Mouse (Mus musculus): Measurements from ENCODE around the gene Dab1. TPM values are rescaled to one million over a fixed set of nuclear protein-coding genes. Genes with fewer than 3 reads are reported as not detected.

Dab1 gene
- total RNA-seq, 2 experiments from 2014 or later, result 0.21 TPM; not detected in 1

DNA sequence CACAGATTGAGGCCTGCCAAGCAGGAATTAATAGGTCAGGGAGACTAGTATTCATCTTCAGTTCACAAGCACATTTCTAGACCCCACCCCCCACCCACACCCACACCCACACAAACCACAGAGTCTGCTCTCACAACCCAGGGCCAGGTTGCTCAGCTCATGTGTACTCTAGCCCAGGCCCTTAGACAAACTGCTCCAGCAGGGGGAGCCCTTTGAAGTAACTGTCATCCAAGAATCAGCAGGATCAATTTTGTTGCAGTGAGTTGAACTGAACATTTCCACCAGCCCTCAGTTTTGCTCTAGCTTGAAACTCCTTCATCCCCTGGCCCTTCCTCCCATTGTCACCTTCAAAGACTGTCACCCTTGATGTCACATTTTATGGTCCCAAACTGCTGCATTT is 1046.4 kb downstream of the Dab1 start:
- intact Hi-C loops (cut with DNase I; ENCODE audit: low total_unique reads), result loop anchor here (5.0 kb wide), 1 partner anchor 227 kb away; no protein-coding TSS in a partner anchor
- DNase-seq, result peak; percentile 25

GRCm38 (mm10) chr4:104666831-104667551 is 1047.8 kb downstream of the Dab1 start:
- intact Hi-C loops (cut with DNase I; ENCODE audit: low total_unique reads), result loop anchor here (5.0 kb wide), 1 partner anchor 225 kb away; no protein-coding TSS in a partner anchor
- DNase-seq, result no peak

DNA sequence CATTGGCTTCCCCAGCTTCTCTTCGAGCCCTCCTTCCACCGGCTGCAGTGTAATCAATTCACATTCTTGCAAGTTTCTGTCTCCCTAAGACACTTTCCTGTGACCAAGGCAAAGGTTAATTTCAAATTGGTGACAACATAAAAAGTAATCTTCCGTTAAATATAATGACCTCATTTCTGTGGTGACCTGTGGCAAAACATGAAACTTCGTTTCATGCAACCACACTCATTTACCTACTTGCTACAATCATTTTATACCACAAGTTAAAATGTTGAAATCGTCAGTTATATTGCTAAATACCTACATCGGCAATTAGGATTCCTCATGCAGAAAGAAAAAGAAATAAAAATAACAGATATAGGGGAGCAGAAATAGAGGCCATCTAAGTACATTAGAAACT is 1048.9 kb downstream of the Dab1 start:
- intact Hi-C loops (cut with DNase I; ENCODE audit: low total_unique reads), result loop anchor here (5.0 kb wide), 1 partner anchor 224 kb away; no protein-coding TSS in a partner anchor
- no peak for DNase-seq

DNA sequence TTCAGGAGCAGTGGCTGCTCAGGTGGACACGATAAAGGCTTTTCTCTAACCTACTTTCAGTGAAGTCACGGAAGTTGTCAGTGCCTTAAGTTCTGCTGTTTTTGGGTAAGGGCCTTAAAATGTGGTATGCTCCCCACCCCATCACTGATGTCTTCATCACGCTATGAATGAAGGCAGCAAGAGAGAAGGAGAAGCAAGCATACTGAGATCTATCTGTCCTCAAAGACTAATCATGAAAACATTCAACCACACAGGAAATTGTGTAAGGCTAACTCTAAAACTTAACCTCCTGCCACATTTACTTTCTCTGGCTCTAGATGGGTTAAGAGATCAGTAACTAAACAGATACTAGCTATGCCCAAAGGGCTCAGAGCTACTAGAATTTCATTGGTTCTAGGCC is 1050.2 kb downstream of the Dab1 start:
- intact Hi-C loops (cut with DNase I; ENCODE audit: low total_unique reads), result loop anchor here (5.0 kb wide), 1 partner anchor 223 kb away; no protein-coding TSS in a partner anchor
- no peak for DNase-seq

DNA sequence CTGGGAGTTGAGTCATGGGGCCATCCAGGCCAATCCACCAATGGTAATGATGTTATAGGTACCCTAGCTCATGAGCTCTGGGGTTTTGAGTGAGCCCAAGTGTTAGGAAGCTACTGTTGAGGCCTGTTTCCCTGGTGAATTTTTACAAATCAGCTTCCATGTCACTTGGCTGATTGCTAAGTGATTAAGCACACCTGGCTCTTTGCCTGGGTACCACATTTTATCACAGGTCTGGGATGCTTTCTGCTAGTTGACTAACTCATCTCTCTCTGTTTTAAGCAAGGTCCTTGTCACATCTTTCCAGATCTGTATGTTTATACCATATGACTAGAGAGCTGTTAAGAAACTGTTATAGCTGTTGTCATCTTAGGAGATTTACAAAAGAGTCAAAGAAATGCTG is 1051.6 kb downstream of the Dab1 start:
- intact Hi-C loops (cut with DNase I; ENCODE audit: low total_unique reads), result no loop called here
- no peak for DNase-seq

- no peak for DNase-seq
- intact Hi-C loops (cut with DNase I; ENCODE audit: low total_unique reads), result no loop called here
These were observed 1054.2 kb downstream of the Dab1 start for GRCm38 (mm10) chr4:104673317-104673716.

DNA sequence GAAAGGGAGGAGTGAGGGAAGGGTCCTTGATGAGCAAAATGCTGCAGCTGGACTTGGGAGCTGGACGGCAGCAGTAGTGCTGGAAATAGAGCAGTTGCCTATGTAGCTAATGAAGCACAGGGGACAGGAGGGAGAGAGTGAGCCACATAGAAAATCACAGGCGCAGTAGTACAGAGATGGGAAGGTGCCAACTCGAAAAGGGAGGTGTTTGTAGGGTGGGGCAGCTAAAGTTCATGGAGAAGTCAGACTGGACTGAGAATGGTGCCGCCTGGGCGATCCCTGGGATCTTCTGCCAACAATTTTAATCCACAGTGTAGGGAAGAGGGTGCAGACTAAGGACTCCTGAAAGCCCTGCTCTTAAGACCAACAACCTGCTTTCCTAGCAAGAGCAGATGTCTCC is 1055.5 kb downstream of the Dab1 start:
- DNase-seq, result no peak
- intact Hi-C loops (cut with DNase I; ENCODE audit: low total_unique reads), result no loop called here

GRCm38 (mm10) chr4:104678234-104678633 is 1059.1 kb downstream of the Dab1 start:
- intact Hi-C loops (cut with DNase I; ENCODE audit: low total_unique reads), result no loop called here
- DNase-seq, result no peak

GRCm38 (mm10) chr4:104680475-104680874 is 1061.3 kb downstream of the Dab1 start:
- no peak for DNase-seq
- intact Hi-C loops (cut with DNase I; ENCODE audit: low total_unique reads), result no loop called here

GRCm38 (mm10) chr4:104686137-104686809 is 1067.1 kb downstream of the Dab1 start:
- intact Hi-C loops (cut with DNase I; ENCODE audit: low total_unique reads), result no loop called here
- DNase-seq, result no peak

- intact Hi-C loops (cut with DNase I; ENCODE audit: low total_unique reads), result no loop called here
- DNase-seq, result no peak
These were observed 1069.9 kb downstream of the Dab1 start for GRCm38 (mm10) chr4:104689047-104689446.

GRCm38 (mm10) chr4:104691026-104691425 is 1071.9 kb downstream of the Dab1 start:
- no peak for DNase-seq
- intact Hi-C loops (cut with DNase I; ENCODE audit: low total_unique reads), result no loop called here

- intact Hi-C loops (cut with DNase I; ENCODE audit: low total_unique reads), result no loop called here
- DNase-seq, result no peak
These were observed 1075.0 kb downstream of the Dab1 start for GRCm38 (mm10) chr4:104694188-104694587.

DNA sequence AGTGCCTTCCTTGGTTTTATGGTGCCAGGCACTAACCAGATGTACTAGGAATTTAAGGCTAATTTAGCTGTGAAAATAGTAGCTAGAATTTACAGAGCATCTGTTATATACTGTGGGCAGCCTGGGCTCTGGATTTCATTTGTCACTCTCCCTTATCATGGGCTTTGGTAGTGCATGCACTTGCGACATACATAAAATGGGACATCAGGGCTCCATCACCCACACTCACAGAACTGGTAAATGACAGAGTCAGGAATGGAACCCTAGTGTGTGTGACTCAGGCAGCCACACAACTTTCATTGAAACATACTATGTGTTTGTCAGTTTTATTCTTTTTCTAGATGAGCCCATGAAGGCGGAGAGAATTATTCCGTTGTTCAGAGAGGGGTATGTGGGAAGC is 1077.4 kb downstream of the Dab1 start:
- intact Hi-C loops (cut with DNase I; ENCODE audit: low total_unique reads), result no loop called here
- DNase-seq, result no peak

DNA sequence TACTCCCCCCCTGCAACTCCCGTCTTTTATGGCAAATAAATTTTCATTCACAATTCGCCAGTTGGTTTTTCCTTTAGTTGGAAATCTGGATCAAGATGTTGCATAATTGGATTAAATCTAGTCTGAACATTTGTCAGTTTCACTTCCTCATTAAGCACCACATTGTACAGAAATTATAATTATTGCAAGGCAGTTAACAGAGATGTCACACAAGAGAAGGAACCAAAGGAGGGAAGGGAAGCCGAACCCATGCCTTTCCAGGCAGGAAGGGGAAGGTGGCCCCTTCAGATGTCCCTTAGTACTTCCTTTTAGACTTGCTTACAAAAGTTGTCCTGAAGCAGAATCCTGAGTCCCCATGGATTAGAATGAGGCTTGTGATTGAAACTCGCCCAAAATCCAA is 1078.5 kb downstream of the Dab1 start:
- intact Hi-C loops (cut with DNase I; ENCODE audit: low total_unique reads), result no loop called here

DNA sequence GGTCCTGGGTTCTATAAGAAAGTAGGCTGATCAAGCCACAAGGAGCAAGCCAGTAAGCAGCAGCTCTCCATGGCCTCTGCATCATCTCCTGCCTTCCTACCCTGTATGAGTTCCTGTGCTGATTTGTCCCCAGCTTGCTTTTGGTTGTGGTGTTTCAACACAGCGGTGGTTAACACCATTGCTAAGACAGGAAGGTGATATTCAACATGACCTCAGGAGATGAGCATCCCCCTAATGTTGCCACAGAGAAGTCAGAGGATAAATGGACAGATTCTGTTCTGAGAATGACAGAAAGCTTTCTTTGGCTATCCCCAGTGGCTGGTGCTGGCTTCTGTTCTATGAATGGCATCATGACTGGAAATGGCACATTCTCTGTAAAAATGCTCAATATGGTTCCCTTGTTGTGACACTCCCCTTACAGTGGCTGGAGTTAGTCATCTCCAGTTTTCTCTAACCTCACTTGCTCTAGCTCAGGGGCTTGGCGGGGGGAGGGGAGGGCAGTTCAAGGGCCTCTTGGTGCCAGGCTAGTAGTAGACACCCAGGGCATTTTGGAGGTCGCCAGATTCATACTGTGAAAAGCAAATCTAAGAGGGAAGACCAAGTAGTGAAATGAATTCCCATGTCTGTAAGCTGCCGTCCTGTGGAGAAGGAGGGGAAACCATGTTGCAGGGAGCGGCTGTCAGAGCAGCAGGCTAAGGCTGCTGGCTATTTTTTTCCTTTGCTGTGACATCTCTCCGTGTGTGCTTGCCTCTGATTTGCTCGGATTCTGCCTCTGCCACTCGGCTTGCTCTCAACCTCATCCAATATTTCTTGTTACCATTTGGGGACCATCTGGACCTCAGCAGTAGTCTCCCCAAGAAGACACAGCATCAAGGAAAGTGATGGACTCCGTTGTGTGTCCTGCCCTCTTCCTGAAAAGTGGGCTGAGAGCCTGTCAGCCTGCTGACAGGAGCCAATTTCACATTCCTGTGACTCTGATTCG is 1086.8 kb downstream of the Dab1 start:
- DNase-seq, result no peak
- intact Hi-C loops (cut with DNase I; ENCODE audit: low total_unique reads), result no loop called here

More for the DNA sequence above, 1078.5 kb downstream of the Dab1 start:
- DNase-seq, result no peak

DNA sequence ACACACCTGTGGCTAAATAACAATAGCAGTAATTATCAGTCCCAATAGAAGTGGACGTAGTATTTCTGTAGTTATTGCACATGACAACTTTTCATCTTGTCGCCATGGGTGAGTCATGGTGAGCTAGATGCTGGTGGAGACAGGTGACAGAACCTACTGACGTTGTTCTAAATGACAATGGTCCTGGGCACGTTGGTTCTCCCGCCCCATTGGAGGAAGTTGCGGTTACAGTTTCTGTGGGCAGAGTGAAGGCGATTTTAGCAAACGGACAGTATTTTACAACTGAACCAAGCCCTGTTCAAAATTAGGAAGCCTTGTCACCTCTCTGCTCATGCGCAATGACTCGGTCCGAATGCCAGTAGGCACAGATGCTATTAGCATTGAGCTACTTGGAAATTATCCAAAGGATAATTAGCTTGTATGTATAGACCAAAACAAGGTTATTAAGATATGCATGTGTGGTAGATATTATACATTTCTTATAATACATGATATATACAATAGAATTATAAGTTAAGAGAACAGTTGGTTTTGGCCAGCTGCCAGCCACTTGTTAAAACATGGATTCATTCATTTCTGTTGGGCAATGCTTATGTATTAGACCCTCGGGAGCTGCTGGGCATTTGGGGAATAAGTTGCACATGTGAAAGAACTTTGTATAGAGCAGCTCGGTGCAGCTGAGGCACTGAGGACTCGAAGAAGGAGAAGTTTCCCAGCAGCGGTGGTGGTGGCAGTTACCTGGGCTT is 1093.4 kb downstream of the Dab1 start:
- intact Hi-C loops (cut with DNase I; ENCODE audit: low total_unique reads), result no loop called here
- no peak for DNase-seq

DNA sequence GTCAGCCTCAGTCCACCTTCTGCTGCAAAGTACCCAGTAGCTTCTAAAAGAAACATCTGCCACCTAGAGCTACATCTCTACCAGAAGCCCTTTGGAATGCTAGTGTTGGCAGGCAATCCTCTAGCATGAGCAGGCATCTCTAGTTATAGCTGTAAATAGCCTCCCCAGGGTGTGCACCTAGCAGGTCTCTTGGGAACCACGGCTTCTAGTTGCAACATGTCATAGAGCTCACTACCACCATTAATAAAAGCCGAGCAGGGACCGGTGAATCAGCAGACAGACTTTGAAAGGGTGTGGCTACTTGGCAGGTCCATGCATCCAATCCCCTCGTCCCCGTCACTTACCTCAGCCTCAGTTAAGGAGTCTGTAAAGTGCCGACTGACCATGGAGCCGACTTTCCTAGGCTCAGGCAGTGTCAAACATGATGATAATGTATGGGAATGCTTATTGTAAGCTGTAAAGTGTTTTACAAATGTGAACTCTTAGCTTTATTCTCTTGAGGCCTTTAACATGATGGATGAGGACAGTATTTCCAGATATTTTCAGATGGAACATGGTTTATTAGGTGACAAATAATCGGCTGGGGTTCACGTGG is 1095.9 kb downstream of the Dab1 start:
- no peak for DNase-seq
- intact Hi-C loops (cut with DNase I; ENCODE audit: low total_unique reads), result no loop called here

DNA sequence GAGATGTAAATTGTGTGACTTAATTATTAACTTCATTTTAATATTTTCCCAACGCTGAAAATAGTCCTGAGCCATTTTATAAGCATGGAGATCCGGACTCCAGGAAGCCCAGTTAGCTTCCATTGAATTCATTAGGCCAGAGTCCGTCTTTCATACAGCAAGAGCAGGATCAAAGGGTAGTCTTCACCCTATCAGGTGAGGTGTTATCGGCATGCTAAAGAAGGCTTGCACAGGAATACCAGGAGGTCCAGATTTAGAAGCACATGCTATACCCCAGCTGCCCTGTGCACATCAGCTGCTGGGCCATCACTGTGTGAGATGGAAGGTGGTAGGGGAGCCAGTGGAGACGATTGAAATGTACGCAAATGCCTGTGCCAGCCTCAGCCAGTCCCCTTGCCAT is 1096.7 kb downstream of the Dab1 start:
- DNase-seq, result no peak
- intact Hi-C loops (cut with DNase I; ENCODE audit: low total_unique reads), result no loop called here
